Mouse (Mus musculus): ENCODE measurements at regions not wholly inside any gene's neighbourhood (a gene's known extent, or its start where the extent isn't known, plus 50 kb on each side); places are given as distances from the start of the nearest gene placed in this dataset.

- no peak for DNase-seq (ENCODE audit: low read depth, low spot score)
Observed at GRCm38 (mm10) chr16:76725271-76725670, 288.2 kb upstream of the Usp25 start.

- DNase-seq (ENCODE audit: low read depth, low spot score), result no peak
Observed at GRCm38 (mm10) chr16:76718809-76719208, 294.7 kb upstream of the Usp25 start.

- DNase-seq (ENCODE audit: low read depth, low spot score), result no peak
Observed at GRCm38 (mm10) chr16:76718147-76718546, 295.4 kb upstream of the Usp25 start.

- no peak for DNase-seq (ENCODE audit: low read depth, low spot score)
Observed at GRCm38 (mm10) chr16:76694913-76695312, 318.6 kb upstream of the Usp25 start.

GRCm38 (mm10) chr16:76687735-76688447 lies 314.3 kb upstream of the Nrip1 start:
- no peak for DNase-seq (ENCODE audit: low read depth, low spot score)

GRCm38 (mm10) chr16:76685562-76685961 lies 311.9 kb upstream of the Nrip1 start:
- peak; percentile 48 for DNase-seq (ENCODE audit: low read depth, low spot score)

- no peak for DNase-seq (ENCODE audit: low read depth, low spot score)
Observed at GRCm38 (mm10) chr16:76680061-76680911, 306.7 kb upstream of the Nrip1 start.

- no peak for DNase-seq (ENCODE audit: low read depth, low spot score)
Observed at GRCm38 (mm10) chr16:76678885-76679284, 305.3 kb upstream of the Nrip1 start.

GRCm38 (mm10) chr16:76669795-76670194 lies 296.2 kb upstream of the Nrip1 start:
- DNase-seq (ENCODE audit: low read depth, low spot score), result no peak

GRCm38 (mm10) chr16:76667046-76667445 lies 293.4 kb upstream of the Nrip1 start:
- DNase-seq (ENCODE audit: low read depth, low spot score), result no peak

- no peak for DNase-seq (ENCODE audit: low read depth, low spot score)
Observed at GRCm38 (mm10) chr16:76655106-76655505, 281.5 kb upstream of the Nrip1 start.

GRCm38 (mm10) chr16:76644281-76644680 lies 270.7 kb upstream of the Nrip1 start:
- no peak for DNase-seq (ENCODE audit: low read depth, low spot score)

GRCm38 (mm10) chr16:76643801-76644200 lies 270.2 kb upstream of the Nrip1 start:
- no peak for DNase-seq (ENCODE audit: low read depth, low spot score)

GRCm38 (mm10) chr16:76635169-76635568 lies 261.5 kb upstream of the Nrip1 start:
- DNase-seq (ENCODE audit: low read depth, low spot score), result no peak

- DNase-seq (ENCODE audit: low read depth, low spot score), result no peak
Observed at GRCm38 (mm10) chr16:76634196-76634698, 260.6 kb upstream of the Nrip1 start.

- DNase-seq (ENCODE audit: low read depth, low spot score), result no peak
Observed at GRCm38 (mm10) chr16:76626142-76626541, 252.5 kb upstream of the Nrip1 start.

- no peak for DNase-seq (ENCODE audit: low read depth, low spot score)
Observed at GRCm38 (mm10) chr16:76621715-76622114, 248.1 kb upstream of the Nrip1 start.

- no peak for DNase-seq (ENCODE audit: low read depth, low spot score)
Observed at GRCm38 (mm10) chr16:76618295-76618694, 244.7 kb upstream of the Nrip1 start.

GRCm38 (mm10) chr16:76611061-76611460 lies 237.4 kb upstream of the Nrip1 start:
- peak; percentile 17 for DNase-seq (ENCODE audit: low read depth, low spot score)

- DNase-seq (ENCODE audit: low read depth, low spot score), result no peak
Observed at GRCm38 (mm10) chr16:76604914-76605313, 231.3 kb upstream of the Nrip1 start.

- no peak for DNase-seq (ENCODE audit: low read depth, low spot score)
Observed at GRCm38 (mm10) chr16:76603846-76604258, 230.2 kb upstream of the Nrip1 start.

GRCm38 (mm10) chr16:76603431-76603830 lies 229.8 kb upstream of the Nrip1 start:
- no peak for DNase-seq (ENCODE audit: low read depth, low spot score)

- no peak for DNase-seq (ENCODE audit: low read depth, low spot score)
Observed at GRCm38 (mm10) chr16:76600131-76600530, 226.5 kb upstream of the Nrip1 start.
